Mouse (Mus musculus) liver, embryonic 11.5 days (tissue): Measurements from ENCODE around the gene Rgs11. TPM values are rescaled to one million over a fixed set of nuclear protein-coding genes. Genes with fewer than 3 reads are reported as not detected.

Experiments used
- ATAC-seq: fragments of 200-750 bp; cut with Nextera tagmentation; replicated peaks from 2 replicates; pipeline ENCODE4 v1.8.0; 2017; ENCODE audit warnings: moderate number of reproducible peaks, mild to moderate bottlenecking, moderate TSS enrichment, moderate library complexity; ENCODE audit not compliant: low FRiP score
- DNase-seq: peaks from one replicate; pipeline ENCODE4 v3.0.0-alpha.2; 2017; ENCODE audit warnings: low spot score
- H3K27ac ChIP-seq: fragments of 300-500 bp; sonication (generic); 2 replicates; pipeline ENCODE4 v1.5.1; 2014; ENCODE audit warnings: mild to moderate bottlenecking, low read depth, low read length, control low read depth
- H3K27me3 ChIP-seq: fragments of 300-500 bp; sonication (generic); replicated peaks from 2 replicates; pipeline ENCODE4 v1.6.1; 2014; ENCODE audit warnings: low read length, mixed read lengths; ENCODE audit not compliant: control insufficient read depth, insufficient read depth
- H3K36me3 ChIP-seq: fragments of 300-500 bp; sonication (generic); 2 replicates; pipeline ENCODE4 v1.6.1; 2014; ENCODE audit warnings: mild to moderate bottlenecking, low read length, moderate library complexity, mixed read lengths; ENCODE audit not compliant: control insufficient read depth, insufficient read depth
- H3K4me1 ChIP-seq: fragments of 300-500 bp; sonication (generic); replicated peaks from 2 replicates; pipeline ENCODE4 v1.6.1; 2014; ENCODE audit warnings: low read length, mixed read lengths; ENCODE audit not compliant: control insufficient read depth, insufficient read depth
- H3K4me2 ChIP-seq: fragments of 300-500 bp; sonication (generic); 2 replicates; pipeline ENCODE4 v1.6.1; 2014; ENCODE audit warnings: mild to moderate bottlenecking, control low read depth, moderate library complexity
- H3K4me3 ChIP-seq: fragments of 300-500 bp; sonication (generic); 2 replicates; pipeline ENCODE4 v1.5.1; 2014; ENCODE audit warnings: low read depth, low read length, control low read depth
- H3K9ac ChIP-seq: fragments of 300-500 bp; sonication (generic); 2 replicates; pipeline ENCODE4 v1.6.1; 2014; ENCODE audit warnings: low read depth, low read length, control low read depth
- H3K9me3 ChIP-seq: fragments of 300-500 bp; sonication (generic); 2 replicates; pipeline ENCODE4 v1.6.1; 2016; ENCODE audit warnings: low read length, inconsistent platforms, mixed read lengths; ENCODE audit not compliant: control insufficient read depth
- WGBS: fragments of 180-500 bp; shearing (Covaris S2); extraction: QIAGEN DNeasy Blood & Tissue Kit; methylation state at CpG from one replicate; pipeline ENCODE4 v1.1.7; 2014; 5-methylcytosine and 5-hydroxymethylcytosine counted together
- polyA plus RNA-seq: library from polyadenylated mRNA; unstranded; fragments of >200 nt; fragmentation: Nextera tagmentation; extraction: Ambion mirVana; gene quantifications from 2 replicates; pipeline ENCODE4 v1.2.1, GENCODE M21; 2014

The Rgs11 gene
- polyA plus RNA-seq, 1 experiment from 2014 or later = 2.4 TPM

- under 1% methylated on average over 43 of the region's 43 CpGs for WGBS
- Histone ChIP-seq H3K36me3 (peaks cover 9% of the 10 kb centered on the region), H3K4me2 (peak within 1 kb of the TSS; percentile 75), H3K4me3 (peak within 1 kb of the TSS; percentile 88), H3K27ac (peak within 1 kb of the TSS; percentile 96), H3K27me3 (no peaks in the 10 kb centered on the region), H3K9me3 (no peaks in the 10 kb centered on the region), H3K9ac (peak within 1 kb of the TSS; percentile 94), H3K4me1 (peaks cover 15% of the 10 kb centered on the region)
- DNase-seq = peak; percentile 92
- ATAC-seq = peak; percentile 96
Measured at GRCm38 (mm10) chr17:26252539-26253251, 49.9 kb downstream of the Rgs11 start, which contains the start of gene Luc7l. Luc7l (plus strand) TSS chr17:26252896.

GRCm38 (mm10) chr17:26253399-26253798, 50.6 kb downstream of the Rgs11 start:
- peak overlapping the region; percentile 75 for H3K4me2 ChIP-seq
- H3K27me3 ChIP-seq = no peaks in the 10 kb centered on the region
- H3K36me3 ChIP-seq = peaks cover 13% of the 10 kb centered on the region
- H3K9ac ChIP-seq = peak overlapping the region; percentile 94
- no peaks in the 10 kb centered on the region for H3K9me3 ChIP-seq
- H3K4me1 ChIP-seq = peaks cover 15% of the 10 kb centered on the region
- peak overlapping the region; percentile 88 for H3K4me3 ChIP-seq
- ATAC-seq = no peak
- peak overlapping the region; percentile 96 for H3K27ac ChIP-seq
- DNase-seq = no peak
- WGBS = under 1% methylated on average over 24 of the region's 24 CpGs

- Histone ChIP-seq H3K27me3 (no peaks in the 10 kb centered on the region), H3K4me1 (peaks cover 15% of the 10 kb centered on the region), H3K27ac (no peak overlapping the region), H3K9me3 (no peaks in the 10 kb centered on the region), H3K36me3 (peaks cover 25% of the 10 kb centered on the region), H3K4me2 (no peak overlapping the region), H3K9ac (no peak overlapping the region), H3K4me3 (no peak overlapping the region)
- 88% methylated on average over 7 of the region's 7 CpGs for WGBS
- no peak for ATAC-seq
- DNase-seq = no peak
Measured at GRCm38 (mm10) chr17:26255313-26255712, 52.6 kb downstream of the Rgs11 start.

Other genes starting within 250 kb of the Rgs11 start
- gene Capn15, start 217.2 kb upstream of the Rgs11 start, polyA plus RNA-seq = 23.0 and 27.4 TPM in 2 replicates
- 7.0 and 7.6 TPM in 2 replicates for gene Rab11fip3, start 133.4 kb upstream of the Rgs11 start, polyA plus RNA-seq
- 18.2 and 20.1 TPM in 2 replicates for gene Decr2, start 112.6 kb upstream of the Rgs11 start, polyA plus RNA-seq
- 111 and 120 TPM in 2 replicates for gene Nme4, start 107.3 kb upstream of the Rgs11 start, polyA plus RNA-seq
- gene Tmem8, start 89.7 kb upstream of the Rgs11 start, polyA plus RNA-seq = 1.6 and 2.1 TPM in 2 replicates
- 253 TPM in 2 replicates for gene Mrpl28, start 79.5 kb upstream of the Rgs11 start, polyA plus RNA-seq
- 12.8 and 13.1 TPM in 2 replicates for gene Axin1, start 64.3 kb upstream of the Rgs11 start, polyA plus RNA-seq
- 62.4 and 68.8 TPM in 2 replicates for gene Pdia2, start 3.9 kb upstream of the Rgs11 start, polyA plus RNA-seq
- 27.7 and 28.8 TPM in 2 replicates for gene Arhgdig, start 4.8 kb downstream of the Rgs11 start, polyA plus RNA-seq
- gene Fam234a, start 41.3 kb downstream of the Rgs11 start, polyA plus RNA-seq = 19.6 and 20.2 TPM in 2 replicates
- gene Luc7l, start 49.9 kb downstream of the Rgs11 start, polyA plus RNA-seq = 107 and 110 TPM in 2 replicates
- 0.08 and 0.12 TPM in 2 replicates for gene Neurl1b, start 211.9 kb downstream of the Rgs11 start, polyA plus RNA-seq